Mouse (Mus musculus) v-Abl transformed pro-B cells (cell line): ENCODE results near the gene Egfem1.

ENCODE experiments used
- in situ Hi-C, 2 experiments: fragments of 400-800 bp; cut with MboI; formaldehyde crosslinking; loops; one replicate each; pipeline ENCODE4 v1.15.1; 2025; ENCODE audit not compliant: unreplicated experiment in 2 of 2

Gene Egfem1

DNA sequence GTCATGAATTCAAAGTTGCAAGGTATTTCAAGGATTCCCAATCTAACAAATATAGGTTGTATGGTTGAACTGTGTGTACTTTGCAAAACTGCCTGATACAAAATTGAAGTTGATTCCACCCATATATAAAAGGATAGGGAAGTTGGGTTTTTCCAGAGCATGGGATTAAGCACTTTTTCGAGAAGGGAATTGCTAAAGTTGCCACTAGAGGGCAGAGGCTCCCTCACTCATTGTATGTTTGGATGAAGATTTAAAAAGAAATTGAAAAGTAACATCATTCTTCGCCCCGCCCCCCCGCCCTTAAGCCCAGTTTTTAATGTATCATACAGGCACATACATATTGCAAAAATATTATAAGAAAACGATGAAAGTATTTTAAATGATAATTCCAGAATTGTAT is 657.5 kb downstream of the Egfem1 start:
- in situ Hi-C loops: no loop called here
